Comparison of ENCODE assay signal across 18 mouse cellular contexts in genomic region chr15:81339158-81339557, GRCm38 (mm10).
"Had no signal": no experiment of that assay in that cellular context is flagged by ENCODE, and none has a peak within 500 bp of the region (broad histone marks: within the 10 kb centered on the region; RNA-seq: fewer than 3 reads in every experiment).

No protein-coding gene starts in this region.

- H3K4me1 ChIP-seq: midbrain, embryonic 10.5 days; midbrain, embryonic 12.5 days; neural tube, embryonic 13.5 days had no signal

- H3K9ac ChIP-seq: liver, embryonic 15.5 days; lung, embryonic 14.5 days; midbrain, embryonic 12.5 days; neural tube, embryonic 13.5 days; neural tube, embryonic 15.5 days had no signal

- DNase-seq: lung, adult 18-20 months; lung, embryonic 14.5 days; midbrain, embryonic 14.5 days; retina, postnatal 1 day; right cerebral cortex, adult 18-20 months; right cerebral cortex, postnatal 25 days; right cerebral cortex, postnatal 4 days; spleen, adult 18-20 months; thymus, adult 18-20 months; thymus, postnatal 14 days; thymus, postnatal 36 days had no signal

- H3K9me3 ChIP-seq: liver, embryonic 15.5 days; midbrain, embryonic 10.5 days; midbrain, embryonic 12.5 days; neural tube, embryonic 13.5 days; neural tube, embryonic 15.5 days had no signal

- H3K27ac ChIP-seq: liver, embryonic 15.5 days; midbrain, embryonic 10.5 days; midbrain, embryonic 12.5 days; neural tube, embryonic 13.5 days; neural tube, embryonic 15.5 days had no signal

- ATAC-seq: midbrain, embryonic 16.5 days had no signal

- H3K4me2 ChIP-seq: liver, embryonic 15.5 days; lung, embryonic 14.5 days; midbrain, embryonic 12.5 days; neural tube, embryonic 13.5 days; neural tube, embryonic 15.5 days had no signal

- H3K27me3 ChIP-seq: liver, embryonic 15.5 days; midbrain, embryonic 12.5 days; neural tube, embryonic 13.5 days; neural tube, embryonic 15.5 days had no signal

- H3K4me3 ChIP-seq: liver, embryonic 15.5 days; midbrain, embryonic 10.5 days; midbrain, embryonic 12.5 days; myocyte; neural tube, embryonic 13.5 days; neural tube, embryonic 15.5 days had no signal
